Mouse (Mus musculus): ENCODE measurements around the gene Cog2. TPM values are rescaled to one million over a fixed set of nuclear protein-coding genes. Genes with fewer than 3 reads are reported as not detected.
A peak's percentile ranks its signal among the peaks of the same experiment; 100 is the strongest.

The Cog2 gene
- 37.1 and 38.9 TPM in 2 replicates for polyA plus RNA-seq (2014; fragmentation: Nextera tagmentation; extraction: Ambion mirVana)

GRCm38 (mm10) chr8:124520249-124521080 is at the start of gene Cog2:
Gene Cog2 (plus strand): TSS chr8:124520767.
- H3K4me3 ChIP-seq (ENCODE audit: low read depth, low read length) = peak within 1 kb of the TSS; percentile 72
- DNase-seq (ENCODE audit: low spot score) (peak; percentile 97), ATAC-seq (replicated peaks; ENCODE audit: insufficient number of reproducible peaks, low FRiP score, low TSS enrichment, low read depth) (peak; percentile 98)
- H3K27ac ChIP-seq (replicated peaks; ENCODE audit: low read depth, low read length) = no peak within 1 kb of the TSS
- H3K9me3 ChIP-seq (replicated peaks; ENCODE audit: control insufficient read depth, low read length) = no peaks in the 10 kb centered on the region
- peak within 1 kb of the TSS; percentile 58 for H3K4me2 ChIP-seq (ENCODE audit: low read depth, low read length)
- 10% methylated on average over 50 of the region's 50 CpGs for WGBS
- peak within 1 kb of the TSS; percentile 64 for H3K9ac ChIP-seq (replicated peaks; ENCODE audit: low read length)
- no peaks in the 10 kb centered on the region for H3K27me3 ChIP-seq (ENCODE audit: control insufficient read depth, insufficient read depth, low read length)
- no peaks in the 10 kb centered on the region for H3K36me3 ChIP-seq (replicated peaks; ENCODE audit: control insufficient read depth, insufficient read depth, low read depth, low read length)
- H3K4me1 ChIP-seq (ENCODE audit: control insufficient read depth, insufficient read depth, low read length) = no peaks in the 10 kb centered on the region

GRCm38 (mm10) chr8:124475690-124476089 is 44.9 kb upstream of the Cog2 start:
- Histone ChIP-seq H3K27me3 (ENCODE audit: control insufficient read depth, insufficient read depth, low read length) (no peaks in the 10 kb centered on the region), H3K36me3 (replicated peaks; ENCODE audit: control insufficient read depth, insufficient read depth, low read depth, low read length) (no peaks in the 10 kb centered on the region), H3K4me2 (ENCODE audit: low read depth, low read length) (no peak overlapping the region), H3K9ac (replicated peaks; ENCODE audit: low read length) (no peak overlapping the region), H3K4me3 (ENCODE audit: low read depth, low read length) (no peak overlapping the region), H3K27ac (replicated peaks; ENCODE audit: low read depth, low read length) (no peak overlapping the region), H3K9me3 (replicated peaks; ENCODE audit: control insufficient read depth, low read length) (no peaks in the 10 kb centered on the region), H3K4me1 (ENCODE audit: control insufficient read depth, insufficient read depth, low read length) (no peaks in the 10 kb centered on the region)
- DNase-seq (ENCODE audit: low spot score) = no peak
- WGBS = 86% methylated on average over 5 of the region's 5 CpGs
- ATAC-seq (replicated peaks; ENCODE audit: insufficient number of reproducible peaks, low FRiP score, low TSS enrichment, low read depth) = no peak

- no peak overlapping the region for H3K4me3 ChIP-seq (ENCODE audit: low read depth, low read length)
- 69% methylated on average over 9 of the region's 9 CpGs for WGBS
- no peaks in the 10 kb centered on the region for H3K9me3 ChIP-seq (replicated peaks; ENCODE audit: control insufficient read depth, low read length)
- ATAC-seq (replicated peaks; ENCODE audit: insufficient number of reproducible peaks, low FRiP score, low TSS enrichment, low read depth) (no peak), DNase-seq (ENCODE audit: low spot score) (no peak)
- H3K4me1 ChIP-seq (ENCODE audit: control insufficient read depth, insufficient read depth, low read length) = no peaks in the 10 kb centered on the region
- H3K27ac ChIP-seq (replicated peaks; ENCODE audit: low read depth, low read length) = no peak overlapping the region
- H3K36me3 ChIP-seq (replicated peaks; ENCODE audit: control insufficient read depth, insufficient read depth, low read depth, low read length) = no peaks in the 10 kb centered on the region
- H3K9ac ChIP-seq (replicated peaks; ENCODE audit: low read length) = no peak overlapping the region
- no peaks in the 10 kb centered on the region for H3K27me3 ChIP-seq (ENCODE audit: control insufficient read depth, insufficient read depth, low read length)
- no peak overlapping the region for H3K4me2 ChIP-seq (ENCODE audit: low read depth, low read length)
These were observed 43.9 kb upstream of the Cog2 start for GRCm38 (mm10) chr8:124476701-124477100.

- Histone ChIP-seq H3K27ac (replicated peaks; ENCODE audit: low read depth, low read length) (no peak overlapping the region), H3K36me3 (replicated peaks; ENCODE audit: control insufficient read depth, insufficient read depth, low read depth, low read length) (no peaks in the 10 kb centered on the region), H3K4me1 (ENCODE audit: control insufficient read depth, insufficient read depth, low read length) (no peaks in the 10 kb centered on the region), H3K27me3 (ENCODE audit: control insufficient read depth, insufficient read depth, low read length) (no peaks in the 10 kb centered on the region), H3K9ac (replicated peaks; ENCODE audit: low read length) (no peak overlapping the region), H3K4me2 (ENCODE audit: low read depth, low read length) (no peak overlapping the region), H3K9me3 (replicated peaks; ENCODE audit: control insufficient read depth, low read length) (no peaks in the 10 kb centered on the region), H3K4me3 (ENCODE audit: low read depth, low read length) (no peak overlapping the region)
- no peak for ATAC-seq (replicated peaks; ENCODE audit: insufficient number of reproducible peaks, low FRiP score, low TSS enrichment, low read depth)
- DNase-seq (ENCODE audit: low spot score) = no peak
- WGBS = 87% methylated on average over 3 of the region's 3 CpGs
These were observed 41.3 kb upstream of the Cog2 start for GRCm38 (mm10) chr8:124479251-124479650.

- H3K4me3 ChIP-seq (ENCODE audit: low read depth, low read length) = no peak overlapping the region
- DNase-seq (ENCODE audit: low spot score) (no peak), ATAC-seq (replicated peaks; ENCODE audit: insufficient number of reproducible peaks, low FRiP score, low TSS enrichment, low read depth) (no peak)
- H3K9me3 ChIP-seq (replicated peaks; ENCODE audit: control insufficient read depth, low read length) = no peaks in the 10 kb centered on the region
- H3K27me3 ChIP-seq (ENCODE audit: control insufficient read depth, insufficient read depth, low read length) = no peaks in the 10 kb centered on the region
- WGBS = 88% methylated on average over 8 of the region's 8 CpGs
- H3K36me3 ChIP-seq (replicated peaks; ENCODE audit: control insufficient read depth, insufficient read depth, low read depth, low read length) = no peaks in the 10 kb centered on the region
- H3K27ac ChIP-seq (replicated peaks; ENCODE audit: low read depth, low read length) = no peak overlapping the region
- no peak overlapping the region for H3K9ac ChIP-seq (replicated peaks; ENCODE audit: low read length)
- no peak overlapping the region for H3K4me2 ChIP-seq (ENCODE audit: low read depth, low read length)
- H3K4me1 ChIP-seq (ENCODE audit: control insufficient read depth, insufficient read depth, low read length) = no peaks in the 10 kb centered on the region
These were observed 40.2 kb upstream of the Cog2 start for GRCm38 (mm10) chr8:124480321-124480720.

GRCm38 (mm10) chr8:124482790-124483189 is 37.8 kb upstream of the Cog2 start:
- no peaks in the 10 kb centered on the region for H3K36me3 ChIP-seq (replicated peaks; ENCODE audit: control insufficient read depth, insufficient read depth, low read depth, low read length)

GRCm38 (mm10) chr8:124483356-124484115 is 37.0 kb upstream of the Cog2 start:
- H3K27ac ChIP-seq (replicated peaks; ENCODE audit: low read depth, low read length) = no peak overlapping the region
- H3K4me3 ChIP-seq (ENCODE audit: low read depth, low read length) = no peak overlapping the region
- no peaks in the 10 kb centered on the region for H3K27me3 ChIP-seq (ENCODE audit: control insufficient read depth, insufficient read depth, low read length)
- no peak overlapping the region for H3K4me2 ChIP-seq (ENCODE audit: low read depth, low read length)
- no peak for DNase-seq (ENCODE audit: low spot score)
- no peaks in the 10 kb centered on the region for H3K36me3 ChIP-seq (replicated peaks; ENCODE audit: control insufficient read depth, insufficient read depth, low read depth, low read length)
- no peaks in the 10 kb centered on the region for H3K9me3 ChIP-seq (replicated peaks; ENCODE audit: control insufficient read depth, low read length)
- 70% methylated on average over 7 of the region's 7 CpGs for WGBS
- H3K9ac ChIP-seq (replicated peaks; ENCODE audit: low read length) = no peak overlapping the region
- no peaks in the 10 kb centered on the region for H3K4me1 ChIP-seq (ENCODE audit: control insufficient read depth, insufficient read depth, low read length)
- ATAC-seq (replicated peaks; ENCODE audit: insufficient number of reproducible peaks, low FRiP score, low TSS enrichment, low read depth) = no peak

More at GRCm38 (mm10) chr8:124482790-124483189, 37.8 kb upstream of the Cog2 start:
- H3K27me3 ChIP-seq (ENCODE audit: control insufficient read depth, insufficient read depth, low read length) = no peaks in the 10 kb centered on the region
- H3K9ac ChIP-seq (replicated peaks; ENCODE audit: low read length) = no peak overlapping the region
- no peaks in the 10 kb centered on the region for H3K9me3 ChIP-seq (replicated peaks; ENCODE audit: control insufficient read depth, low read length)
- no peak for ATAC-seq (replicated peaks; ENCODE audit: insufficient number of reproducible peaks, low FRiP score, low TSS enrichment, low read depth)
- no peaks in the 10 kb centered on the region for H3K4me1 ChIP-seq (ENCODE audit: control insufficient read depth, insufficient read depth, low read length)
- no peak overlapping the region for H3K27ac ChIP-seq (replicated peaks; ENCODE audit: low read depth, low read length)
- DNase-seq (ENCODE audit: low spot score) = no peak
- no peak overlapping the region for H3K4me2 ChIP-seq (ENCODE audit: low read depth, low read length)
- no peak overlapping the region for H3K4me3 ChIP-seq (ENCODE audit: low read depth, low read length)
- WGBS = 96% methylated on average over 2 of the region's 2 CpGs

- WGBS = 94% methylated on average over 6 of the region's 6 CpGs
- ATAC-seq (replicated peaks; ENCODE audit: insufficient number of reproducible peaks, low FRiP score, low TSS enrichment, low read depth) (no peak), DNase-seq (ENCODE audit: low spot score) (no peak)
- no peak overlapping the region for H3K9ac ChIP-seq (replicated peaks; ENCODE audit: low read length)
- H3K4me1 ChIP-seq (ENCODE audit: control insufficient read depth, insufficient read depth, low read length) = no peaks in the 10 kb centered on the region
- H3K4me2 ChIP-seq (ENCODE audit: low read depth, low read length) = no peak overlapping the region
- H3K4me3 ChIP-seq (ENCODE audit: low read depth, low read length) = no peak overlapping the region
- no peaks in the 10 kb centered on the region for H3K27me3 ChIP-seq (ENCODE audit: control insufficient read depth, insufficient read depth, low read length)
- H3K27ac ChIP-seq (replicated peaks; ENCODE audit: low read depth, low read length) = no peak overlapping the region
- no peaks in the 10 kb centered on the region for H3K9me3 ChIP-seq (replicated peaks; ENCODE audit: control insufficient read depth, low read length)
- H3K36me3 ChIP-seq (replicated peaks; ENCODE audit: control insufficient read depth, insufficient read depth, low read depth, low read length) = no peaks in the 10 kb centered on the region
These were observed 31.3 kb upstream of the Cog2 start for GRCm38 (mm10) chr8:124489311-124489710.
